Mouse (Mus musculus): Measurements from ENCODE around the gene Lrrtm4.

- no peak for TF ChIP-seq CTCF (IDR thresholded peaks at IDR 0.05; ENCODE audit: borderline replicate concordance, insufficient read depth, low read depth, low read length)
- TF ChIP-seq POLR2A (IDR thresholded peaks at IDR 0.05; ENCODE audit: borderline replicate concordance, insufficient read depth, low read length) = no peak
Observed at GRCm38 (mm10) chr6:80182353-80182752, 163.7 kb downstream of the Lrrtm4 start.
